Mouse (Mus musculus) kidney, adult 2 months (tissue): ENCODE measurements around the gene Gm9857. TPM values are rescaled to one million over a fixed set of nuclear protein-coding genes. Genes with fewer than 3 reads are reported as not detected.

Source experiments
- DNase-seq: peaks from one replicate; pipeline ENCODE4 v3.0.0; 2021
- H3K27ac ChIP-seq: fragments of 200-500 bp; 2 replicates; pipeline ENCODE4 v1.5.1; 2012; ENCODE audit warnings: low read depth, low read length, control low read depth, inconsistent platforms; ENCODE audit not compliant: insufficient read depth
- H3K27me3 ChIP-seq: fragments of 200-500 bp; replicated peaks from 2 replicates; pipeline ENCODE4 v1.6.1; 2012; ENCODE audit warnings: mild to moderate bottlenecking, moderate library complexity, low read length, inconsistent platforms; ENCODE audit not compliant: control insufficient read depth, insufficient read depth
- H3K36me3 ChIP-seq: fragments of 200-500 bp; 2 replicates; pipeline ENCODE4 v1.6.1; 2012; ENCODE audit warnings: mild to moderate bottlenecking, moderate library complexity, low read length, inconsistent platforms; ENCODE audit not compliant: control insufficient read depth, insufficient read depth
- H3K4me1 ChIP-seq: fragments of 200-500 bp; 2 replicates; pipeline ENCODE4 v1.6.1; 2011; ENCODE audit warnings: low read length; ENCODE audit not compliant: control insufficient read depth, insufficient read depth
- H3K4me3 ChIP-seq: fragments of 200-500 bp; 2 replicates; pipeline ENCODE4 v1.5.1; 2011; ENCODE audit warnings: mild to moderate bottlenecking, low read depth, low read length, control low read depth; ENCODE audit not compliant: insufficient read depth
- CTCF ChIP-seq: fragments of 200-500 bp; conservative IDR thresholded peaks from 2 replicates; pipeline ENCODE4 v1.5.1; 2011; ENCODE audit warnings: low read depth, mild to moderate bottlenecking, control low read depth, low read length, moderate library complexity, mixed read lengths; ENCODE audit not compliant: insufficient read depth, insufficient read length
- POLR2A ChIP-seq: fragments of 200-500 bp; IDR thresholded peaks from one replicate; pipeline ENCODE4 v1.6.1; 2011; ENCODE audit warnings: low read depth, low read length, control low read depth
- WGBS: fragments of 180-500 bp; shearing (Covaris S2); methylation state at CpG from one replicate; pipeline ENCODE4 v1.1.7; 2018; 5-methylcytosine and 5-hydroxymethylcytosine counted together
- polyA plus RNA-seq: library from polyadenylated mRNA; depleted of rRNA; stranded (reverse); fragments of >200 nt; gene quantifications from 2 replicates; pipeline ENCODE4 v1.2.3, GENCODE M21; 2012

Gene Gm9857
- polyA plus RNA-seq, 1 experiment = 0.31 TPM

DNA sequence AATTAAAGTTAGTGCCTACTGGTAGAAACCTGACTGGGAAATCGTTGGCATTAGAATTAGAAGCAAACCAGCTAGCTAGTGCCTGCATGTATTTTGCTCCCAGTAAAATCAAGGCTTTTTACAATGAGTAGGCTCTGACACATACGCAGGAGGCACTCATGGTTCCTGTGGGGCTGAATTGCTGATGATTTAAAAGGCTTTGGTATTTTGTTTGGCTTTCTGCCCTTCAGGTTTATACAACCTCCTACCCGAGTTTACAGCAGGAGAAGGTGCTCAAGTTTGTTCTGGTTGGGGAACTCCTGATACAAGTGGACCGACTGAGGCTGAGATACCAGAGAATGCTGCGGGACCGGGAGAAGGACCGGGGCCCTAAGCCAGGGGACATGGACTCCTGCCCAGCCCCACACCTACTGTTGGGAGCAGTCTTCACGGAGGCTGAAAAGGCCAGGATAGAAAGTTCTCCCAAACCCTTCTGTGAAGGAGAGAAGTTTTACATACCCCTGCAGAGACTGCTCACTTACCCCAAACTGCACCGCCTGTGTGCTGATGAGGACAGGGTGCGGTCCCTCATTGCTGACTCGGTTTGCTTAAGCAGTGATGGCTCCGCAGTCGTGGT is 19.5 kb upstream of the Gm9857 start:
- no peaks in the 10 kb centered on the region; the same call in 1 of the 2 replicates for H3K4me1 ChIP-seq
- H3K27ac ChIP-seq = no peak overlapping the region
- no peak overlapping the region for H3K4me3 ChIP-seq
- WGBS = 53% methylated on average over 13 of the region's 13 CpGs
- no peaks in the 10 kb centered on the region for H3K36me3 ChIP-seq
- TF ChIP-seq POLR2A (no peak), CTCF (no peak)
- peak; percentile 54 for DNase-seq
- H3K27me3 ChIP-seq = no peaks in the 10 kb centered on the region

DNA sequence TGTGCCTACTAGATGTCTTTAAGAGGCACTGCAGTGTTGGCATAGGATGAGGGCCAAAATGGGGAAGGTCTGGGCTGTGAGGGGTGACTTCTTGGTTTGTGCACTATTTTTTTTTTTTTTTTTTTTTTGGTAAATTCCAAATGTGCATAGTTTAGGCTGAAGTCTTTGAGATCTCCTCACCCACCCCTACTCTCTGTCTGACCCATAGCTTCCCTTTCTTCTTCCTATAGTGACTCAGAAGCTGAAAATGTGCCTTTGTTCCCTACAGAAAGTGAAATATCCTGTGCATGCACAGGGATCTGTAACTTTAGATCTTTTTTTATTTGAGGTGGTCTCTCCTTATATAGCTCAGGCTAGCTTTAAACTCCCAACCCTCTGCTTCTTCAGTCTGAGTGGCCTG is 17.7 kb upstream of the Gm9857 start:
- Histone ChIP-seq H3K27me3 (no peaks in the 10 kb centered on the region), H3K4me1 (no peaks in the 10 kb centered on the region; the same call in 1 of the 2 replicates), H3K4me3 (no peak overlapping the region), H3K36me3 (no peaks in the 10 kb centered on the region), H3K27ac (no peak overlapping the region)
- DNase-seq = no peak
- no peak for TF ChIP-seq CTCF

DNA sequence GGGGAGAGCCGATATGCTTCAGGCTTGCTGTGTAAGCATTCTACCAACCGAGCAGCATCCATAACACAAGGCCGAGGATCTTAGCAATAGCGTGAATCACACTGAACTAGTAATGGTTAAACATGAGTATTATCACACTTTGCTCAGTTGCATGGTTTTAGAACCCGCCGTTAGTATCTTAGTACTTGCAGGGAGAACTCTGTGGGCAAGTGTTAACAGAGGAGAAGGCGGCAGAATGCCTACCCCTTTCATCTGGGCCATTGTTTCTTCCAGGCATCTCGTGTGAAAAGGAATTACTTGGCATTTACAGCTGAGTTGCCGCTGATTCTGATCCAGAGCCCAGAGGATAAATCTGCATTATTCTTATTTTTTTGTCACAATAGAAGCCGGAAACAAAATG is 751 bp upstream of the Gm9857 start:
- H3K4me1 ChIP-seq = no peaks in the 10 kb centered on the region; the same call in 1 of the 2 replicates
- no peak for DNase-seq
- no peak overlapping the region for H3K4me3 ChIP-seq
- 84% methylated on average over 10 of the region's 10 CpGs for WGBS
- no peak overlapping the region for H3K27ac ChIP-seq
- TF ChIP-seq POLR2A = no peak
- TF ChIP-seq CTCF = no peak
- H3K36me3 ChIP-seq = no peaks in the 10 kb centered on the region
- H3K27me3 ChIP-seq = no peaks in the 10 kb centered on the region

DNA sequence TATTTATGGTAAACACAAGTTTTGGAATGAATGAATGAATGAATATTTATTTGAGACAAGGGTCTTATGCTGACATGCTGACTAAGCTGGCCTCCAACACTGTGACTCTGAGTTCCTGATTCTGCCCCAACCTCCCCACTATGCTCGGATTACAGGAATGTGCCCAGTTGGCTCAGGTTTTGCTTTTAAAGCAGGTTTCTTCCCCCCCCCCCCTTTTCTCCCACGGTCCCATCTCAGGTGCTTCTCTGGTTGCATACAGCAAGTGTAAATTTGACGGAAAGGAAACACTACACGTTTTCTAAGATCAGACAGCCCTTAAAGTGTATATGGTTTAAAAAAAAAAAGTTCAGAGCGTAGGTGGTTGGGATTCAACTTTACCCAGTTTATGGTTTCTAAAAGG is 672 bp downstream of the Gm9857 start, which contains the start of gene Henmt1:
Gene Henmt1 (plus strand): TSS at position 301 of the 400 bp plus-strand sequence.
- peak within 1 kb of the TSS; percentile 40; the same call in 1 of the 2 replicates for H3K4me3 ChIP-seq
- H3K4me1 ChIP-seq = no peaks in the 10 kb centered on the region; the same call in 1 of the 2 replicates
- no peaks in the 10 kb centered on the region for H3K27me3 ChIP-seq
- 74% methylated on average over 5 of the region's 5 CpGs for WGBS
- TF ChIP-seq POLR2A (no peak), CTCF (no peak)
- no peak within 1 kb of the TSS for H3K27ac ChIP-seq
- H3K36me3 ChIP-seq = no peaks in the 10 kb centered on the region
- no peak for DNase-seq

DNA sequence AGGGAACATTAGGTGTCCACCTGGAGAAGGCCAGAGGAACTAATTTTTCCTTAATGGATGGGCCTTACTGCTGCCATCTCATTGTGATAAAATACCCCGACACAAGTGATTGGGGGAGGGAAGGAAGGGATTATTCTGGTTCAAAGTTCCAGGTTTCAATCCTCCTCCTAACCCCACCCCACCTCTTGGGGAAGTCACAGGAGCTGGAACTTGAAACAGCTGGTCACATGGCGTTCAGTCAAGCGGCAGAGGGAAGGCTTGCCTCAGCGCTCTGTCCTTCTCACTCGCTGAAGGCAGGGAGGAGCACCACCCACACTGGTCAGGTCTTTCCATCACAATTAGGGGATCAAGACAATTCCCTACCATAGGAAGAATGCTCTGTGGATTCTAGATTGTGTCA is 1.6 kb downstream of the Gm9857 start:
- WGBS = 64% methylated on average over 5 of the region's 5 CpGs
- TF ChIP-seq CTCF (no peak), POLR2A (no peak)
- DNase-seq = peak; percentile 54
- no peak overlapping the region for H3K27ac ChIP-seq
- no peaks in the 10 kb centered on the region for H3K27me3 ChIP-seq
- H3K4me1 ChIP-seq = no peaks in the 10 kb centered on the region; the same call in 1 of the 2 replicates
- H3K36me3 ChIP-seq = no peaks in the 10 kb centered on the region
- H3K4me3 ChIP-seq = no peak overlapping the region

DNA sequence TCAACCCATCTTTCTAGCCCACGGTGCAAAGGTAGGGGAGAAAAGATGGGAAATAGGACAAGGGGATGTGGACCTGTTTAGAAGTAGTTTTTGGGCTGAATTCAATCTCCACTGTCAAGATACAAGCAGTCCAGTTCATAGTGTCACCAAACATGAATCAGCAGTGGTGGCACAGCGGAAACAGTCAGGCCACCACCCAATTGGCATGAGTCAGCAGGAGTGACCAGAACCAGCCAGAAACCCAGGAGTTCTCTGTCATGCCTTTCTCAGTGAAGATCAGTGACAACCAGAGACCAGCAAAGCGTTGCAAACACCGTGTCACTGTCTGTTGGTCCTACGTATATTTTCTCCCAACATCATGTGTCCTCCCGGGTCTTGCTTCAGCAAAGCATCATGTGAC is 6.7 kb downstream of the Gm9857 start:
- Histone ChIP-seq H3K36me3 (no peaks in the 10 kb centered on the region), H3K4me3 (no peak overlapping the region), H3K4me1 (no peaks in the 10 kb centered on the region; the same call in 1 of the 2 replicates), H3K27me3 (no peaks in the 10 kb centered on the region), H3K27ac (no peak overlapping the region)
- 95% methylated on average over 6 of the region's 6 CpGs for WGBS
- DNase-seq = no peak
- TF ChIP-seq CTCF = no peak
- TF ChIP-seq POLR2A = no peak

DNA sequence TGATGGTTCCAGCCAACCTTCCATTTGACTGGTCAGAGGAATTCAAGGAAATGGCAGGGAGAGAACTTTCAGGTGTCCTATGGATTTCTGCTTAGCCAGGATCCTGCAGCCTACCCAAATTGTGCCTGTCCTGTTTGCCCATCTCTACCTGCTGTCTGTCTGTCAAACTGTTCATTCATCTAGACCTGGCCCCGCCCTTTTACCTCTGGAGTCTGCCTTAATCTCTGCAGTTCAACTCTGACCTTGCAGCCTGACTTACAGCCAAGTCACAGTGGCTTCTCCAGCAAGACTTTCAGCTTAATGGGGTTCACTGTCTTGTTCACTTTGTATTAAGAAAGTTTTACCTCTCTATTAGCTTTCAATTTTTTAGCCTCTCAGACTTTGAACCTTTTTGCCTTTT is 13.9 kb downstream of the Gm9857 start:
- H3K36me3 ChIP-seq = no peaks in the 10 kb centered on the region
- no peaks in the 10 kb centered on the region for H3K27me3 ChIP-seq
- no peak overlapping the region for H3K27ac ChIP-seq
- H3K4me3 ChIP-seq = no peak overlapping the region
- TF ChIP-seq POLR2A = no peak
- TF ChIP-seq CTCF = no peak
- peaks cover 4% of the 10 kb centered on the region for H3K4me1 ChIP-seq
- peak; percentile 40 for DNase-seq
- WGBS = 78% methylated on average over 1 of the region's 1 CpGs

DNA sequence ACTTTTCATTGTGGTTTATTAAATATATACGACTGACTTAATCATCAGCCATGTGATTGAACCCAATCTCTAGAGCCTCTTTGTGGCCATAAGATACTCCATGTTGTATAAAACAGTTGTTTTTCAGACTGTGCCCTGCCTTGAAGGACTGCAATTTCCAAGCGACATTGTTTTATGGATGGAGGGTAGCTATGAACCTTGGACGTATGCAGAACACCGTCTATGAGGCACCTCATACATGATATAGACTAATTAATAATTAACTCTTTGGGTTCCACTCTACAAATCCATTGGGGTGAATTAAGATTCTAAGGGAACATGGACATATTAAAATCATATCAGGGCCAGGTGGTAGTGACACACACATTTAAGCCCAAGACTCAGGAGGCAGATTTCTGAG is 14.6 kb downstream of the Gm9857 start:
- TF ChIP-seq CTCF (no peak), POLR2A (no peak)
- H3K27me3 ChIP-seq = no peaks in the 10 kb centered on the region
- H3K4me3 ChIP-seq = no peak overlapping the region
- peaks cover 8% of the 10 kb centered on the region for H3K4me1 ChIP-seq
- no peak overlapping the region for H3K27ac ChIP-seq
- no peak for DNase-seq
- H3K36me3 ChIP-seq = no peaks in the 10 kb centered on the region
- WGBS = 87% methylated on average over 4 of the region's 4 CpGs
